Mouse (Mus musculus) naive thymus-derived CD4-positive, alpha-beta T cell, adult 2 months (primary cell): ENCODE measurements around the gene Vgll2.

Source experiments
- DNase-seq: peaks from one replicate; pipeline ENCODE4 v3.0.0-alpha.2; 2011; ENCODE audit warnings: low read depth

Gene Vgll2

GRCm38 (mm10) chr10:52022413-52023212, at the start of gene Vgll2:
Vgll2 (plus strand) TSS chr10:52022502.
- no peak for DNase-seq

- no peak for DNase-seq
Observed at GRCm38 (mm10) chr10:51975137-51975536, 47.2 kb upstream of the Vgll2 start.

- DNase-seq, result no peak
Observed at GRCm38 (mm10) chr10:51975587-51975986, 46.7 kb upstream of the Vgll2 start.

GRCm38 (mm10) chr10:51981651-51982050, 40.7 kb upstream of the Vgll2 start:
- no peak for DNase-seq

- no peak for DNase-seq
Observed at GRCm38 (mm10) chr10:51982395-51982794, 39.9 kb upstream of the Vgll2 start.

GRCm38 (mm10) chr10:52018471-52018870, 3.8 kb upstream of the Vgll2 start:
- DNase-seq, result no peak

GRCm38 (mm10) chr10:52021231-52021630, 1.1 kb upstream of the Vgll2 start:
- DNase-seq, result no peak

- DNase-seq, result no peak
Observed at GRCm38 (mm10) chr10:52021736-52022394, 437 bp upstream of the Vgll2 start.

GRCm38 (mm10) chr10:52023213-52024052, 1.1 kb downstream of the Vgll2 start:
- no peak for DNase-seq

GRCm38 (mm10) chr10:52024053-52024410, 1.7 kb downstream of the Vgll2 start:
- DNase-seq, result no peak

GRCm38 (mm10) chr10:52025291-52025690, 3.0 kb downstream of the Vgll2 start:
- no peak for DNase-seq

GRCm38 (mm10) chr10:52025821-52026220, 3.5 kb downstream of the Vgll2 start:
- no peak for DNase-seq

- DNase-seq, result no peak
Observed at GRCm38 (mm10) chr10:52027161-52028035, 5.1 kb downstream of the Vgll2 start.

GRCm38 (mm10) chr10:52028561-52029370, 6.5 kb downstream of the Vgll2 start:
- DNase-seq, result no peak

GRCm38 (mm10) chr10:52029421-52030080, 7.2 kb downstream of the Vgll2 start:
- DNase-seq, result no peak

- no peak for DNase-seq
Observed at GRCm38 (mm10) chr10:52033729-52034128, 11.4 kb downstream of the Vgll2 start.

GRCm38 (mm10) chr10:52039392-52039791, 17.1 kb downstream of the Vgll2 start:
- DNase-seq, result no peak

- no peak for DNase-seq
Observed at GRCm38 (mm10) chr10:52043086-52043485, 20.8 kb downstream of the Vgll2 start.

- no peak for DNase-seq
Observed at GRCm38 (mm10) chr10:52048287-52048686, 26.0 kb downstream of the Vgll2 start.

GRCm38 (mm10) chr10:52072482-52072881, 50.2 kb downstream of the Vgll2 start:
- no peak for DNase-seq
